Mouse (Mus musculus): Measurements from ENCODE around the gene Scamp3. TPM values are rescaled to one million over a fixed set of nuclear protein-coding genes. Genes with fewer than 3 reads are reported as not detected.

Scamp3 gene
- polyA plus RNA-seq, 1 experiment from 2014 or later: 83.4 TPM

GRCm38 (mm10) chr3:89202253-89203141, 25.2 kb downstream of the Scamp3 start, which contains the start of gene Gba:
Gene Gba, plus strand, starts transcription at chr3:89202928.
- peak within 1 kb of the TSS; percentile 80 for H3K4me2 ChIP-seq

GRCm38 (mm10) chr3:89203142-89203514, 25.9 kb downstream of the Scamp3 start:
- 26% methylated on average over 5 of the region's 5 CpGs for WGBS
- H3K4me1 ChIP-seq: peaks cover 5% of the 10 kb centered on the region

More at GRCm38 (mm10) chr3:89202253-89203141, 25.2 kb downstream of the Scamp3 start, which contains the start of gene Gba:
- H3K9me3 ChIP-seq: no peaks in the 10 kb centered on the region
- 24% methylated on average over 13 of the region's 13 CpGs for WGBS
- no peak within 1 kb of the TSS for H3K27ac ChIP-seq (replicated peaks)
- H3K36me3 ChIP-seq: peaks cover 33% of the 10 kb centered on the region
- H3K4me3 ChIP-seq: peak within 1 kb of the TSS; percentile 69
- peak; percentile 55; the same call in 1 of the 2 replicates for ATAC-seq (ENCODE audit: extremely low read depth, insufficient number of reproducible peaks, low FRiP score, low TSS enrichment)
- peaks cover 5% of the 10 kb centered on the region for H3K4me1 ChIP-seq
- peak within 1 kb of the TSS; percentile 84 for H3K9ac ChIP-seq
- H3K27me3 ChIP-seq (replicated peaks): no peaks in the 10 kb centered on the region

GRCm38 (mm10) chr3:89206079-89206478, 28.8 kb downstream of the Scamp3 start:
- Histone ChIP-seq H3K27ac (replicated peaks) (no peak overlapping the region), H3K4me1 (peaks cover 13% of the 10 kb centered on the region), H3K4me3 (no peak overlapping the region), H3K4me2 (no peak overlapping the region), H3K36me3 (peaks cover 68% of the 10 kb centered on the region), H3K9me3 (no peaks in the 10 kb centered on the region), H3K27me3 (replicated peaks) (no peaks in the 10 kb centered on the region), H3K9ac (no peak overlapping the region)
- WGBS: 85% methylated on average over 7 of the region's 7 CpGs
- ATAC-seq (ENCODE audit: extremely low read depth, insufficient number of reproducible peaks, low FRiP score, low TSS enrichment): no peak

More at GRCm38 (mm10) chr3:89203142-89203514, 25.9 kb downstream of the Scamp3 start:
- Histone ChIP-seq H3K9ac (peak overlapping the region; percentile 84), H3K27me3 (replicated peaks) (no peaks in the 10 kb centered on the region), H3K9me3 (no peaks in the 10 kb centered on the region), H3K4me2 (peak overlapping the region; percentile 80), H3K4me3 (peak overlapping the region; percentile 69), H3K27ac (replicated peaks) (no peak overlapping the region), H3K36me3 (peaks cover 39% of the 10 kb centered on the region)
- ATAC-seq (ENCODE audit: extremely low read depth, insufficient number of reproducible peaks, low FRiP score, low TSS enrichment): no peak

- Histone ChIP-seq H3K36me3 (peaks cover 73% of the 10 kb centered on the region), H3K4me1 (peaks cover 16% of the 10 kb centered on the region), H3K9me3 (no peaks in the 10 kb centered on the region), H3K9ac (no peak overlapping the region), H3K4me2 (no peak overlapping the region), H3K27me3 (replicated peaks) (no peaks in the 10 kb centered on the region), H3K4me3 (no peak overlapping the region), H3K27ac (replicated peaks) (no peak overlapping the region)
- no peak for ATAC-seq (ENCODE audit: extremely low read depth, insufficient number of reproducible peaks, low FRiP score, low TSS enrichment)
- 70% methylated on average over 2 of the region's 2 CpGs for WGBS
Observed at GRCm38 (mm10) chr3:89206695-89207094, 29.4 kb downstream of the Scamp3 start.

- Histone ChIP-seq H3K27me3 (replicated peaks) (no peaks in the 10 kb centered on the region), H3K4me2 (no peak overlapping the region), H3K27ac (replicated peaks) (no peak overlapping the region), H3K4me1 (peaks cover 24% of the 10 kb centered on the region), H3K4me3 (no peak overlapping the region), H3K36me3 (peaks cover 78% of the 10 kb centered on the region), H3K9me3 (no peaks in the 10 kb centered on the region), H3K9ac (no peak overlapping the region)
- 88% methylated on average over 13 of the region's 13 CpGs for WGBS
- ATAC-seq (ENCODE audit: extremely low read depth, insufficient number of reproducible peaks, low FRiP score, low TSS enrichment): no peak
Observed at GRCm38 (mm10) chr3:89208075-89208657, 30.9 kb downstream of the Scamp3 start.

GRCm38 (mm10) chr3:89208736-89209135, 31.5 kb downstream of the Scamp3 start:
- 85% methylated on average over 6 of the region's 6 CpGs for WGBS
- H3K4me2 ChIP-seq: no peak overlapping the region
- no peaks in the 10 kb centered on the region for H3K27me3 ChIP-seq (replicated peaks)
- no peak overlapping the region for H3K4me3 ChIP-seq
- no peak for ATAC-seq (ENCODE audit: extremely low read depth, insufficient number of reproducible peaks, low FRiP score, low TSS enrichment)
- H3K9ac ChIP-seq: no peak overlapping the region
- peaks cover 22% of the 10 kb centered on the region for H3K4me1 ChIP-seq
- H3K36me3 ChIP-seq: peaks cover 78% of the 10 kb centered on the region
- no peak overlapping the region for H3K27ac ChIP-seq (replicated peaks)
- no peaks in the 10 kb centered on the region for H3K9me3 ChIP-seq

- no peak for ATAC-seq (ENCODE audit: extremely low read depth, insufficient number of reproducible peaks, low FRiP score, low TSS enrichment)
- Histone ChIP-seq H3K4me3 (no peak overlapping the region), H3K27ac (replicated peaks) (peak overlapping the region; percentile 67; the same call in 1 of the 2 replicates), H3K9ac (no peak overlapping the region), H3K4me2 (no peak overlapping the region), H3K27me3 (replicated peaks) (no peaks in the 10 kb centered on the region), H3K36me3 (peaks cover 73% of the 10 kb centered on the region), H3K4me1 (peaks cover 25% of the 10 kb centered on the region), H3K9me3 (no peaks in the 10 kb centered on the region)
- WGBS: 89% methylated on average over 7 of the region's 7 CpGs
Observed at GRCm38 (mm10) chr3:89209731-89210130, 32.5 kb downstream of the Scamp3 start.

GRCm38 (mm10) chr3:89210162-89210561, 32.9 kb downstream of the Scamp3 start:
- peaks cover 30% of the 10 kb centered on the region for H3K4me1 ChIP-seq
- WGBS: 74% methylated on average over 13 of the region's 13 CpGs
- no peak overlapping the region for H3K9ac ChIP-seq
- ATAC-seq (ENCODE audit: extremely low read depth, insufficient number of reproducible peaks, low FRiP score, low TSS enrichment): no peak
- no peak overlapping the region for H3K4me2 ChIP-seq
- H3K27me3 ChIP-seq (replicated peaks): no peaks in the 10 kb centered on the region
- peaks cover 69% of the 10 kb centered on the region for H3K36me3 ChIP-seq
- no peaks in the 10 kb centered on the region for H3K9me3 ChIP-seq
- H3K4me3 ChIP-seq: no peak overlapping the region
- H3K27ac ChIP-seq (replicated peaks): peak overlapping the region; percentile 67

GRCm38 (mm10) chr3:89210731-89211130, 33.5 kb downstream of the Scamp3 start:
- Histone ChIP-seq H3K4me3 (no peak overlapping the region), H3K4me2 (no peak overlapping the region), H3K9me3 (no peaks in the 10 kb centered on the region), H3K27me3 (replicated peaks) (no peaks in the 10 kb centered on the region), H3K36me3 (peaks cover 63% of the 10 kb centered on the region), H3K9ac (no peak overlapping the region), H3K27ac (replicated peaks) (peak overlapping the region; percentile 67), H3K4me1 (peaks cover 35% of the 10 kb centered on the region)
- ATAC-seq (ENCODE audit: extremely low read depth, insufficient number of reproducible peaks, low FRiP score, low TSS enrichment): no peak
- 64% methylated on average over 7 of the region's 7 CpGs for WGBS

GRCm38 (mm10) chr3:89213803-89214530, 36.7 kb downstream of the Scamp3 start:
- H3K9me3 ChIP-seq: no peaks in the 10 kb centered on the region
- ATAC-seq (ENCODE audit: extremely low read depth, insufficient number of reproducible peaks, low FRiP score, low TSS enrichment): peak; percentile 87
- peak overlapping the region; percentile 96 for H3K27ac ChIP-seq (replicated peaks)
- peak overlapping the region; percentile 94 for H3K4me2 ChIP-seq
- H3K36me3 ChIP-seq: peaks cover 31% of the 10 kb centered on the region
- peak overlapping the region; percentile 95 for H3K4me3 ChIP-seq
- peaks cover 39% of the 10 kb centered on the region for H3K4me1 ChIP-seq
- no peaks in the 10 kb centered on the region for H3K27me3 ChIP-seq (replicated peaks)
- peak overlapping the region; percentile 86 for H3K9ac ChIP-seq
- WGBS: under 1% methylated on average over 69 of the region's 69 CpGs

Measured in heart, embryonic 13.5 days (tissue).